9 mouse cellular contexts compared by ENCODE assay signal in genomic region chr7:128738041-128738440, GRCm38 (mm10). TPM values are rescaled to one million over a fixed set of nuclear protein-coding genes. Genes with fewer than 3 reads are reported as not detected.
DNase-seq lines count a peak whose midpoint lies in the region; ATAC-seq and TF ChIP-seq lines count a peak whose summit lies in the region.
"Had no signal": no experiment of that assay in that cellular context is flagged by ENCODE, and none has a peak within 500 bp of the region (broad histone marks: within the 10 kb centered on the region; RNA-seq: fewer than 3 reads in every experiment).

No protein-coding gene starts in this region.

- no peak overlapping the region for H3K27ac ChIP-seq in forebrain, postnatal 0 days (ENCODE audit: low read depth, low read length)
- H3K27ac ChIP-seq in liver, postnatal 0 days (ENCODE audit: low read depth) = peak overlapping the region; percentile 76

- DNase-seq in A20 (ENCODE audit: low read depth, low spot score) = peak; percentile 56
- no peak for DNase-seq in forebrain, postnatal 0 days
- DNase-seq in liver, postnatal 0 days = no peak
- no peak for DNase-seq in frontal cortex, adult 2 months (ENCODE audit: extremely low spot score in 1 of 2, low spot score in 1 of 2)
- no peak for DNase-seq in layer of hippocampus, postnatal 25 days (ENCODE audit: extremely low spot score in 1 of 2, low spot score in 1 of 2)
- no peak for DNase-seq in layer of hippocampus, adult 8-10 months (ENCODE audit: low spot score in 2 of 2)
- DNase-seq: cerebellum, adult 11 months had no signal

- 81% methylated on average over 5 of the region's 5 CpGs for WGBS in forebrain, postnatal 0 days
- 23% methylated on average over 5 of the region's 5 CpGs for WGBS in liver, postnatal 0 days (ENCODE audit: insufficient replicate concordance)

- H3K4me2 ChIP-seq in forebrain, postnatal 0 days (ENCODE audit: low read depth) = peak overlapping the region; percentile 72
- H3K4me2 ChIP-seq in liver, postnatal 0 days (ENCODE audit: low read depth, low read length) = peak overlapping the region; percentile 89

- no peak for ATAC-seq in erythroblast, adult 5-6 weeks (replicated peaks; ENCODE audit: low FRiP score, poor library complexity, severe bottlenecking)
- no peak for ATAC-seq in forebrain, postnatal 0 days
- ATAC-seq in liver, postnatal 0 days = no peak

- no peak for TF ChIP-seq EP300 in liver, postnatal 0 days (IDR thresholded peaks at IDR 0.05; ENCODE audit: low read depth)

- no peak overlapping the region for H3K9ac ChIP-seq in forebrain, postnatal 0 days
- peak overlapping the region; percentile 36 for H3K9ac ChIP-seq in liver, postnatal 0 days (replicated peaks)

- peaks cover 6% of the 10 kb centered on the region for H3K27me3 ChIP-seq in erythroblast, embryonic 14.5 days (ENCODE audit: control insufficient read depth)
- H3K27me3 ChIP-seq in forebrain, postnatal 0 days (ENCODE audit: insufficient read depth, low read length) = no peaks in the 10 kb centered on the region
- H3K27me3 ChIP-seq in liver, postnatal 0 days (ENCODE audit: insufficient read depth, low read length) = no peaks in the 10 kb centered on the region

- H3K9me3 ChIP-seq in erythroblast, embryonic 14.5 days (ENCODE audit: control insufficient read depth, low read length) = no peaks in the 10 kb centered on the region
- no peaks in the 10 kb centered on the region for H3K9me3 ChIP-seq in forebrain, postnatal 0 days (ENCODE audit: low read length)
- H3K9me3 ChIP-seq in liver, postnatal 0 days (ENCODE audit: low read length) = no peaks in the 10 kb centered on the region

- peaks cover 17% of the 10 kb centered on the region for H3K36me3 ChIP-seq in erythroblast, embryonic 14.5 days (ENCODE audit: control insufficient read depth)
- H3K36me3 ChIP-seq in forebrain, postnatal 0 days (ENCODE audit: insufficient read depth) = no peaks in the 10 kb centered on the region
- no peaks in the 10 kb centered on the region; the same call in 1 of the 2 replicates for H3K36me3 ChIP-seq in liver, postnatal 0 days (replicated peaks; ENCODE audit: insufficient read depth, low read length)

- no peak for TF ChIP-seq CTCF in forebrain, postnatal 0 days (IDR thresholded peaks at IDR 0.05; ENCODE audit: low read depth)
- no peak for TF ChIP-seq CTCF in liver, postnatal 0 days (IDR thresholded peaks at IDR 0.05; ENCODE audit: low read depth)

- peak overlapping the region; percentile 95 for H3K4me3 ChIP-seq in erythroblast, embryonic 14.5 days (replicated peaks)
- no peak overlapping the region for H3K4me3 ChIP-seq in forebrain, postnatal 0 days (ENCODE audit: low read depth, low read length)
- H3K4me3 ChIP-seq in liver, postnatal 0 days (ENCODE audit: low read depth, low read length) = peak overlapping the region; percentile 97

- H3K4me1 ChIP-seq in erythroblast, embryonic 14.5 days (ENCODE audit: control insufficient read depth) = peaks cover 37% of the 10 kb centered on the region
- H3K4me1 ChIP-seq in forebrain, postnatal 0 days (ENCODE audit: insufficient read depth) = peaks cover 15% of the 10 kb centered on the region; the same call in 1 of the 2 replicates
- H3K4me1 ChIP-seq in liver, postnatal 0 days (ENCODE audit: insufficient read depth) = peaks cover 30% of the 10 kb centered on the region

RNA-seq across cellular contexts. Expression of gene Mcmbp, which starts 2.3 kb away (rescaled TPM):
- polyA plus RNA-seq in erythroblast, embryonic 14.5 days (2012) = 0.83 and 1.0 TPM in 2 replicates
- 22.8 and 44.6 TPM in 2 replicates for total RNA-seq in erythroblast, adult 5-6 weeks (2015; ENCODE audit: low replicate concordance)
- 14.5 and 16.8 TPM in 2 replicates for total RNA-seq in erythroblast, adult 5-6 weeks (2017; ENCODE audit: low replicate concordance)
- 34.6 and 43.3 TPM in 2 replicates for total RNA-seq in forebrain, postnatal 0 days (2014; rRNA removed)
- 32.4 and 42.0 TPM in 2 replicates for polyA plus RNA-seq in forebrain, postnatal 0 days (2015; fragmentation: Nextera tagmentation; extraction: Ambion mirVana)
- 19.5 and 19.9 TPM in 2 replicates for polyA plus RNA-seq in liver, postnatal 0 days (2015; fragmentation: Nextera tagmentation; extraction: Ambion mirVana)
- polyA plus RNA-seq in frontal cortex, adult 2 months (2012; rRNA removed) = 17.5 and 19.0 TPM in 2 replicates
- 10 to 100 TPM; 26.0 to 27.2 TPM for total RNA-seq in layer of hippocampus, postnatal 25 days (2021)
- 10 to 100 TPM; 26.3 to 31.6 (median 29.0) TPM for total RNA-seq in layer of hippocampus, adult 8-10 months (2022)

RNA-seq across cellular contexts. Expression of gene Sec23ip, which starts 6.7 kb away (rescaled TPM):
- polyA plus RNA-seq in erythroblast, embryonic 14.5 days (2012) = 0.13 and 0.22 TPM in 2 replicates
- total RNA-seq in erythroblast, adult 5-6 weeks (2015; ENCODE audit: low replicate concordance) = 11.7 and 32.0 TPM in 2 replicates
- 16.2 and 17.3 TPM in 2 replicates for total RNA-seq in erythroblast, adult 5-6 weeks (2017; ENCODE audit: low replicate concordance)
- total RNA-seq in forebrain, postnatal 0 days (2014; rRNA removed) = 18.3 and 22.0 TPM in 2 replicates
- polyA plus RNA-seq in forebrain, postnatal 0 days (2015; fragmentation: Nextera tagmentation; extraction: Ambion mirVana) = 16.6 and 23.8 TPM in 2 replicates
- 10.2 and 11.3 TPM in 2 replicates for polyA plus RNA-seq in liver, postnatal 0 days (2015; fragmentation: Nextera tagmentation; extraction: Ambion mirVana)
- 18.2 and 19.0 TPM in 2 replicates for polyA plus RNA-seq in frontal cortex, adult 2 months (2012; rRNA removed)
- 10 to 100 TPM; 44.5 to 51.1 TPM for total RNA-seq in layer of hippocampus, postnatal 25 days (2021)
- total RNA-seq in layer of hippocampus, adult 8-10 months (2022) = 10 to 100 TPM; 44.5 to 65.8 (median 54.9) TPM
